Mouse (Mus musculus): ENCODE measurements around the gene Lsm14a. TPM values are rescaled to one million over a fixed set of nuclear protein-coding genes. Genes with fewer than 3 reads are reported as not detected.

Gene Lsm14a
- polyA plus RNA-seq (2012; rRNA removed) (36.4 and 44.7 TPM in 2 replicates), polyA plus RNA-seq (2014; fragmentation: Nextera tagmentation; extraction: Ambion mirVana) (25.4 and 27.7 TPM in 2 replicates)

- H3K36me3 ChIP-seq (replicated peaks; ENCODE audit: control insufficient read depth, insufficient read depth, low read depth): no peaks in the 10 kb centered on the region
- ATAC-seq (ENCODE audit: insufficient read depth) (no peak), DNase-seq (ENCODE audit: low read depth in 3 of 3, low spot score in 3 of 3) (no peak)
- H3K9ac ChIP-seq (replicated peaks): no peak within 1 kb of the TSS
- H3K27me3 ChIP-seq (ENCODE audit: control insufficient read depth, insufficient read depth, low read length): no peaks in the 10 kb centered on the region
- H3K4me2 ChIP-seq (ENCODE audit: low read depth): no peak within 1 kb of the TSS
- H3K4me1 ChIP-seq (replicated peaks; ENCODE audit: control insufficient read depth in 2 of 2, insufficient read depth in 2 of 2, low read length in 1 of 2): peaks cover 0 to 11% of the 10 kb centered on the region in 2 experiments; a peak in 3 of 4 replicates
- no peak within 1 kb of the TSS for H3K27ac ChIP-seq
- TF ChIP-seq EP300 (IDR thresholded peaks at IDR 0.05; ENCODE audit: low read depth) (no peak), CTCF (IDR thresholded peaks at IDR 0.05; ENCODE audit: low read depth) (no peak)
- H3K9me3 ChIP-seq (ENCODE audit: control insufficient read depth, low read length): no peaks in the 10 kb centered on the region
- H3K4me3 ChIP-seq (ENCODE audit: insufficient read depth in 1 of 2, low read depth in 2 of 2, low read length in 2 of 2): no peak within 1 kb of the TSS
These were observed at the start of gene Lsm14a for GRCm38 (mm10) chr7:34393215-34393614. Gene Lsm14a, minus strand, starts transcription at chr7:34393315.

- no peaks in the 10 kb centered on the region for H3K4me1 ChIP-seq (replicated peaks; ENCODE audit: control insufficient read depth in 2 of 2, insufficient read depth in 2 of 2, low read length in 1 of 2)
- no peaks in the 10 kb centered on the region for H3K27me3 ChIP-seq (ENCODE audit: control insufficient read depth, insufficient read depth, low read length)
- TF ChIP-seq CTCF (IDR thresholded peaks at IDR 0.05; ENCODE audit: low read depth): 0 out of 2 replicates have a peak, but pooled peaks have one; percentile 6
- no peak for TF ChIP-seq EP300 (IDR thresholded peaks at IDR 0.05; ENCODE audit: low read depth)
- WGBS (ENCODE audit: insufficient replicate concordance): 33% methylated on average over 6 of the region's 6 CpGs
- no peak overlapping the region for H3K4me2 ChIP-seq (ENCODE audit: low read depth)
- no peaks in the 10 kb centered on the region for H3K36me3 ChIP-seq (replicated peaks; ENCODE audit: control insufficient read depth, insufficient read depth, low read depth)
- no peaks in the 10 kb centered on the region for H3K9me3 ChIP-seq (ENCODE audit: control insufficient read depth, low read length)
- ATAC-seq (ENCODE audit: insufficient read depth): no peak
- no peak overlapping the region for H3K4me3 ChIP-seq (ENCODE audit: insufficient read depth in 1 of 2, low read depth in 2 of 2, low read length in 2 of 2)
- H3K27ac ChIP-seq: no peak overlapping the region
- no peak overlapping the region for H3K9ac ChIP-seq (replicated peaks)
- DNase-seq (ENCODE audit: low read depth in 3 of 3, low spot score in 3 of 3): no peak
These were observed 45.8 kb upstream of the Lsm14a start for GRCm38 (mm10) chr7:34438903-34439302.

GRCm38 (mm10) chr7:34433597-34433996, 40.5 kb upstream of the Lsm14a start:
- WGBS (ENCODE audit: insufficient replicate concordance): 60% methylated on average over 1 of the region's 1 CpGs
- TF ChIP-seq CTCF (IDR thresholded peaks at IDR 0.05; ENCODE audit: low read depth): 0 out of 2 replicates have a peak, but pooled peaks have one; percentile 7
- TF ChIP-seq EP300 (IDR thresholded peaks at IDR 0.05; ENCODE audit: low read depth): no peak
- no peaks in the 10 kb centered on the region for H3K27me3 ChIP-seq (ENCODE audit: control insufficient read depth, insufficient read depth, low read length)
- H3K27ac ChIP-seq: no peak overlapping the region
- DNase-seq (ENCODE audit: low read depth in 3 of 3, low spot score in 3 of 3) (no peak), ATAC-seq (ENCODE audit: insufficient read depth) (no peak)
- H3K9ac ChIP-seq (replicated peaks): no peak overlapping the region
- no peaks in the 10 kb centered on the region for H3K4me1 ChIP-seq (replicated peaks; ENCODE audit: control insufficient read depth in 2 of 2, insufficient read depth in 2 of 2, low read length in 1 of 2)
- no peaks in the 10 kb centered on the region for H3K9me3 ChIP-seq (ENCODE audit: control insufficient read depth, low read length)
- H3K4me3 ChIP-seq (ENCODE audit: insufficient read depth in 1 of 2, low read depth in 2 of 2, low read length in 2 of 2): no peak overlapping the region
- H3K36me3 ChIP-seq (replicated peaks; ENCODE audit: control insufficient read depth, insufficient read depth, low read depth): no peaks in the 10 kb centered on the region
- no peak overlapping the region for H3K4me2 ChIP-seq (ENCODE audit: low read depth)

GRCm38 (mm10) chr7:34421201-34421600, 28.1 kb upstream of the Lsm14a start:
- no peaks in the 10 kb centered on the region for H3K9me3 ChIP-seq (ENCODE audit: control insufficient read depth, low read length)
- no peak overlapping the region for H3K27ac ChIP-seq
- no peak for DNase-seq (ENCODE audit: low read depth in 3 of 3, low spot score in 3 of 3)
- ATAC-seq (ENCODE audit: insufficient read depth): no peak
- no peaks in the 10 kb centered on the region for H3K4me1 ChIP-seq (replicated peaks; ENCODE audit: control insufficient read depth in 2 of 2, insufficient read depth in 2 of 2, low read length in 1 of 2)
- TF ChIP-seq CTCF (IDR thresholded peaks at IDR 0.05; ENCODE audit: low read depth) (no peak), EP300 (IDR thresholded peaks at IDR 0.05; ENCODE audit: low read depth) (no peak)
- no peak overlapping the region for H3K4me2 ChIP-seq (ENCODE audit: low read depth)
- WGBS (ENCODE audit: insufficient replicate concordance): 59% methylated on average over 2 of the region's 2 CpGs
- H3K27me3 ChIP-seq (ENCODE audit: control insufficient read depth, insufficient read depth, low read length): no peaks in the 10 kb centered on the region
- H3K36me3 ChIP-seq (replicated peaks; ENCODE audit: control insufficient read depth, insufficient read depth, low read depth): no peaks in the 10 kb centered on the region
- H3K4me3 ChIP-seq (ENCODE audit: insufficient read depth in 1 of 2, low read depth in 2 of 2, low read length in 2 of 2): no peak overlapping the region
- no peak overlapping the region for H3K9ac ChIP-seq (replicated peaks)

- no peaks in the 10 kb centered on the region for H3K9me3 ChIP-seq (ENCODE audit: control insufficient read depth, low read length)
- H3K4me3 ChIP-seq (ENCODE audit: insufficient read depth in 1 of 2, low read depth in 2 of 2, low read length in 2 of 2): no peak overlapping the region
- H3K9ac ChIP-seq (replicated peaks): no peak overlapping the region
- no peak overlapping the region for H3K4me2 ChIP-seq (ENCODE audit: low read depth)
- no peaks in the 10 kb centered on the region for H3K36me3 ChIP-seq (replicated peaks; ENCODE audit: control insufficient read depth, insufficient read depth, low read depth)
- H3K27ac ChIP-seq: no peak overlapping the region
- no peaks in the 10 kb centered on the region for H3K4me1 ChIP-seq (replicated peaks; ENCODE audit: control insufficient read depth in 2 of 2, insufficient read depth in 2 of 2, low read length in 1 of 2)
- TF ChIP-seq CTCF (IDR thresholded peaks at IDR 0.05; ENCODE audit: low read depth): peak; percentile 78
- TF ChIP-seq EP300 (IDR thresholded peaks at IDR 0.05; ENCODE audit: low read depth): no peak
- DNase-seq (ENCODE audit: low read depth in 3 of 3, low spot score in 3 of 3) (no peak), ATAC-seq (ENCODE audit: insufficient read depth) (no peak)
- 7% methylated on average over 8 of the region's 8 CpGs for WGBS (ENCODE audit: insufficient replicate concordance)
- no peaks in the 10 kb centered on the region for H3K27me3 ChIP-seq (ENCODE audit: control insufficient read depth, insufficient read depth, low read length)
These were observed 14.4 kb upstream of the Lsm14a start for GRCm38 (mm10) chr7:34407492-34407891.
